Mouse (Mus musculus) thymus, postnatal 14 days (tissue): ENCODE results near the gene Kcnk13.

Experiments
- DNase-seq: peaks from one replicate; pipeline ENCODE4 v3.0.0; 2021

The Kcnk13 gene

DNA sequence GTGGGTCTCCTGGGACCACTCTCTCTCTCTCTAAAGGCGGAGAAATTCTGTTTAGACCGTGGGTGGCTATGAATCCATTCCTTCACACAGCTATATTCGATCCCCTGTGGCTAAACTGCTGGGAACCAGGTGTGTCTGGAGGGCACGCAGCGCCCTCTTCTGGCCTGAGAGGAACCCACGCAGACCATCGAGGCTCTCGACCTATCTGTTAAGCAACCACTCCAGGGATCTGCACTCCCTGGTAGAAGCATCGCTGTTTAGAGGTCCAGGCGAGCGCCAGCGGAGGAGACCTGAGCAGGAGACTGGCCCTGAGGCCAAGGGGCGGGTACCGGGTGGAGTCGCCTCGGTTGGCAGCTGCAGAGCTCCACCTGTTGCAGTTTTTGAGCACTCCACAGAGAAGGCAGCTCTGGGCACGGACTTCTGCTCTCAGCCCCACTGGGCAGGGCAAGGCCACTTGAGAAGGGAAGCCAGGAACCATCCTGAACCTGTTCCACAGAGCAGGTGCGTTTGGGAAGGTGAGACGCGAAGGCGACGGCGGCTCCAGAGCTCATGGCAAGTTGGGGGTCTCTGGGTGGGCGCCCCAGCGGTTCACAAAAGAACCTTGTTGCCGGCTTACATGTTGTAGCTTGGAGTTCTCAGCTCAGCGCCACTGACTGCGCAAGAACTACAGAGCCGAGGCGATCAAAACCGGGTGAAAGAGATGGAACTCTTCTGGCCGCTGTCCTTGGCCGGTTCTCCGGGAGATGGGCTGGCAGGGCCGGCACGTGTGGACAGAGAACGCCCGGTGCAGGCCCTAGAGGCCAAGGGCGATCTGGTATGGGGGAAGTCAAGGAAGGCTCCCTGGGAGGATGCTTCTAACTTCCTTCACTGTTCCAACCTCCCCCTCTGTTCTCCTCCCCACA is at the start of gene Kcnk13:
TSS of gene Kcnk13 (plus strand) at position 199 of the 902 bp plus-strand sequence.
- peak; percentile 56 for DNase-seq

DNA sequence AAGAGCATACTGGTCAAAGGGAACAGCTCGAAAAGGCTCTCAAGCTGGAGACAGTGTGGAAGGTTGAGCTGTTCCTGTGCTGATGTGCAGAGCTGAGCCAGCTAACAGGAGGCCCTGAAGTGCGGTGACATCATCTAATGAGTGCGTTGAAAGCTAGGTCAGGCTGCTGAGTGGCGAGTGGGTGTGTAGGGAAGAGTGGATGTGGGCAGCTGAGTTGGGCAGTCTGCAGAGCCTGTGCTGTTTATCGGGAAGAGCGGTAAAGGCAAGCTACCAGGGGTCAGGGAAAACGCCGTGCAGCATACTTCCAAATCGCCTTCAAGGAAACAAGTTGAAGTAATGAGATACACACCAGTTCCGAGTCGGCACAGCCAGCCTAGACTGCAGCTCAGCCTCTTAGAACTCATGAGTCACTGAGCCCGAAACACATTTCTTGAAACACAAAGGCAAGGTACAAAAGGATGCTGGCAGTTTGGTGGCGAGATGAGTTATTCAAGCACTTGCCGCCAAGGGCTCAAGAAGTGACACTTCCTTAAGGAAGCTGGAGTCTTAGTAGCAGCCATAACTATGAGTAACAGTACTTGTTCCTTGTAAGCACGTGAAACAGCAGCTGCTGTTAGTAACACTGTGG is 46.4 kb upstream of the Kcnk13 start:
- no peak for DNase-seq

DNA sequence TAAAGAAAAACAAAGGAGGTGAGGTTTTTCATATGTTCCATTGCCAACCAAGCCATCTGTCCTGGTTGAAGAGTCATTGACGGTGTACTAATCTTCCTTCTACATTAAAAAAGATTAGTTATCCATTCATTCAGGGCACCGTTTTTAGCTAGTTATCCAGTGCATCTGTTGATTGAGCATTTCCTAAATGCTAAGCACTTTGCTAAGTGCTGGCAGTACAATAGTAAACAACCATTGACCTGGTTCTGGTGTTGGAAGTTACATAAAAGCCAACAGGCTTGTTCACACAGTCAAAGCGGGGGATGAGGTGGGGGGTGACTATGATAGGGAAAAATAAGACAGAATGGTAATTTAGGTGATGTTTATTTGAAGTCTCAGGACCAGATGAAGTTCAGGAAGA is 44.7 kb upstream of the Kcnk13 start:
- no peak for DNase-seq

DNA sequence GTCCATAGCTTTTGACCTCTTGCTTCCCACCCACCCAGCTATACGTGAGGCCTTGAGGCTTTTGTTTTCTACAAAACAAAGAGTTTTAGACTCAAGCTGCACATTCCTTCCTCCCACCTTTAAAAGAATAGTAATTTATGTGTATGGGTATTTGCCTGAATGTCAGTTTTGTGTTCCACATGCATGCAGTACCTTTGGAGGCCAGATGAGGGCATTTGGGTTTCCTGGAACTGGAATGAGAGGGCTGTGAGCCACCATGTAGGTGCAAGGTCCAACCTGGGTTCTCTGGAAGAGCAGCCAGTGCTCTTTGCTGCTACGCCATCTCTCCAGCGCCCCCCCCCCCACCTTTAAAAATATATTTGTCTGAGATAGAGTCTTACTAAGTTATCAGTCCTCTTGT is 43.3 kb upstream of the Kcnk13 start:
- peak; percentile 27 for DNase-seq

DNA sequence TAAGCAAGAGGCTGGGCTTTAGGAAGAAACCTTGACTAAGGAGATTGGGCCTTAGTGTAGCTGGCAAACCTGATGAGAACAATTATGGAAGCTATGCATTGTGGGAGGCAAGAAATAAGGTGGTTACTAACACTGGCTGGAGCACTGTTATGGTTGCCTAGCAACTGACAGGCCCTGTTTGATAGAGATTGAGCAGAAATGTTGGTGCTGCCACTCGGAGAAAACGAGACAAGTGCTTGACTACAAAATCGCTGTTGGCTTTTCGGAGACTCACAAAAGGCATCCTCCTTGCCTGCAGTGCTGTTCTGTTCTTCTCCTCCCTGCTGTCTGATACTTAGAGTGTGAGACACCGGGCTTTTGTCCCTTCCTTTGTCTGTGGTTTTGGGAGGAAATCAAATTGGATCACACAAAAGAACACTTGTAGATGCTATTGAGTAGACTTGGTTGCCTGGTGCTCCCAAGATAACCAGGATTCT is 41.1 kb upstream of the Kcnk13 start:
- no peak for DNase-seq

DNA sequence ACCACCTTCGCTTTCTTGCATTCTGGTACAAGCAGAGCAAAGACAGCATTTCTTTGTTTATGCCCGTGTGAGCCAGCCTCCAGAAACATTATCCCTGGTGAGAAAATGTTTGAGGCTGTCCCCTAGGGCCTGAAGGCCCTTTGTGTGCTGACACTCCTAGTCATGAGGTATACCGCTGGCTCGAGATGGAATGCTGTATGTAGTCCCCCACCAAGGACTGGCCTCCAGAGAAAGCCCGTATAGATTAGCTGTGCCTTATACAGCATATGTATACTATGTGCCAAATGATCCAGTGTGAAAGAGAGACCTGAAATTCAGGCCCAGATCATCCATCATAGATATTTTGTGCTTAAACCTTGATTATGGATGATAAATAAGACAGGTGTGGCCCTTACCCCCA is 40.6 kb upstream of the Kcnk13 start:
- no peak for DNase-seq

DNA sequence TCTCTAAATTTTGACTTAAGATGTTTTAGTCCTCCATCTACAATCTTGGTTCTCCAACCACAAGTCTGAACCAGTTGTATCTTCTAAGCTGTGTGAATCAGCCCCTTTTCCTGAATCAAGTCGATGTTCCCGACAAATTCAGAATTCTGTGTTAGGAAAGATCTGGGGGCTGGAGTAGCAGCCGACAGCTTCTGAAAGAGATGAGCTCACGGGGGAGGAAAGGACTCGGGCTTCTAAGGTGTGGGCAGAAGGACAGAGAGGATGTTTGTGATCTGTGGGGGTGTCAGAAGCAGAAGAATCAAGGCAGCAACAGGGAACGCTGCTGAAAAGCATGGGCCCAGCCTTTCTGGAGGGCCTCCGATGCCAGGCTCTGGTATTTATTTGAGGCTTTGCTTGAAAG is 36.0 kb upstream of the Kcnk13 start:
- no peak for DNase-seq

DNA sequence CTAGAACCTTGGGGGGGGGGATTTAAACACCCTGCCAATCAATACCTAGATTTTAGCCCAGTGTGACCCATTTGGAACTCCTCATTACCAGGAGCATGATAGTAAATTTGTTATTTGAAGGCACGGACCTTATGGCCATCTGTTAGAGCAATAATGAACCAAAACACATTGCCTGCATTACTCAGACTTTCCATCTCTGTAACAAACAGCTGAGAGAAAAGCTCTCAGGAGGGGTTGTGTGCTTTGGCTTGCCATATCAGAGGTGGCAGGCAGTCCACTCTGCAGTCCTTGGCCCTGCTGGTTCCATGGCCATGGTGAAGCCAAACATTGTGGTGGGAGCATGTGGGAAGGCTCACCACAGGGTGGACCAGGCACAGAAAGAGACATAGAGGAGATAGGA is 35.1 kb upstream of the Kcnk13 start:
- DNase-seq, result no peak

DNA sequence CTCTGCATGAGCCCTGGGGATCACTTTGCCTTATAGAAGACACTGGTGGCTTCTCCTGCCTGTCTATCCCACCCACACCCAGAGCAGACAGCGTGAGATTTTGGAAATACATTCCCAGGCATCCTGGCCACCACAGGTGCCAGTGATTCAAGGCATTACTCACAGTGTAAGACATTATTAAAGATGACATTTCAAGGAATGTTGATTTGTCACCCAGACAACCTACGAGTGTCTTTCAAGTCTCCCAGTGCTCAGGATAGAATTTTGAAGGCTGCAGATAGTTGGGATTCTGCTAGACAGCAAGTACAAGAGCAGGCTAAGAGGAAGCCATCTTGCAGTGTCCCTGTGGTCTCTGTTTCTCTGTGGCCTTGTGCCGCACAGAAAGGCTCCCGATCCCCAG is 32.1 kb upstream of the Kcnk13 start:
- DNase-seq, result no peak

DNA sequence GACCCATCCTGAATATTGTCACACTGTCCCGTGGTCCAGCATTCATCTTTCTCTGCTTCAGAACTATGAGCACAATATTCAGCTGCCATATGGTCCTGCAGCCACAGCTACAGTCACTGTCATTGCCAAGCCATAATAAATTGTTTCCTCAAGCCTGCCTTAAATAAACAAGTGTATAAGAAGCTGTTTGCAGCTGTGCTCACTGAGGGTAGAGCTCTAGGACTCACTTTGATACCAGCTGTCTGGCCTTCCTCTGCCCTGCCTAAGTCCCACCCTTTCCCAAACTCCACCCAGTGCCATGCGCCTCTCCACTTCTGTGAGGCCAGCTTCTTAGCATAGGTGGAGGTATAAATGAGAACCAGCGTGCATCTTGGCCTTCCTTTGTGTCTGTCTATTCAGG is 30.7 kb upstream of the Kcnk13 start:
- no peak for DNase-seq

DNA sequence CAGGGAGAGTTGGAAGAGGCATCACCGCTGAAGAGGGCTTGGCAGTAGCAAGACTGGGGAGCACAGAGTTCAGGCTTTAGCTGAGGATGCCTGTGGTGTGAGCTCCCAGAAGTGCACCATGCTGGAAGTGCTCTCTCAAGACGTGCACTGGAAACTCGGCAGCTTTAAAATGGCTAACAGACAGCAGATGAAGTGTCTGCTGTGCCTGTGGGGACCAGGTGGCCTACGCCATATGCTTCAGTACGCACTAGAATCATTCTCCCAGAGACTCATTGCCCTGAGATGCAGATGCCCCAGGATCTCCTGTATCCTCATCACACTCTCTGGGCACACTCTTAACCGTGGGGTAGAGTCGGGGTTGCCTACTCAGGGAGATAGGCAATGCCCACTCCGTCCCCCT is 28.9 kb upstream of the Kcnk13 start:
- no peak for DNase-seq

DNA sequence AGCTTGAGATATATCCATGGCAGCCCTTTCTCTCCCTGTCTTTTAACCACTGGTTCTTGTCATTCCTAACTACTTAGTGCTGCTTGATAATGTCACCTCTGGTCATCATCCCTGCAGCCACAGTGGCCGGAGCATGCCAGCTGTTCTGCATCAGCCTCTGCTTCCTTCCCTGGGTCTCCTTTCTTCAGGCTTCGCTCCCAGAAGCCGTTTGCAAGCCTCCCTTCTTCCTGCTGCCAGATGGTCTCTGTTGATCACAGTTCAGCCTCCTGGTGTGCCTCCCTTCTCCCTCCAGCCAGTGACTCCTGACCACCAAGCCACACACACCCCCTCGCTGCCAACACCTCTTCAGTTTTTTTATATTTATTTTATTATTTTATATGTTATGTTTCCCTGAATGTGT is 25.8 kb upstream of the Kcnk13 start:
- DNase-seq, result no peak

DNA sequence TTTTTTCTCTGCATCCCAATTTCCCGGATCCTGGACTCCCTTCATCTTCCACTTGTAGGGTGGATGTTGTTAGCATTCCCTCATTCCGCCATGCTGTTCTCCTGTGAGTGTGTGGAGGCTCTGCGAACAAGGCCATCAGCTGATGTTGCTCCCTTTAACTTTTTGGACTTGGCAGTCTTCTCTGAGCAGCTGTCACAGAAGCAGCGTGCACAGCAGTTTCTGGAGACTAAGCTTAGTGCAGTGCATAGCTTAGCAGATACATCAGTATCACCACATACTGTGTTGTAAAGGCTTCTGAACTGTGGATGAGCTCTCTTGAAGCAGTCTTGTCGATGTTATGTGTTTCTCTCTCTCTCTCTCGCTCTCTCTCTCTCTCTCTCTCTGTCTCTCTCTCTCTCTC is 25.1 kb upstream of the Kcnk13 start:
- DNase-seq, result no peak

DNA sequence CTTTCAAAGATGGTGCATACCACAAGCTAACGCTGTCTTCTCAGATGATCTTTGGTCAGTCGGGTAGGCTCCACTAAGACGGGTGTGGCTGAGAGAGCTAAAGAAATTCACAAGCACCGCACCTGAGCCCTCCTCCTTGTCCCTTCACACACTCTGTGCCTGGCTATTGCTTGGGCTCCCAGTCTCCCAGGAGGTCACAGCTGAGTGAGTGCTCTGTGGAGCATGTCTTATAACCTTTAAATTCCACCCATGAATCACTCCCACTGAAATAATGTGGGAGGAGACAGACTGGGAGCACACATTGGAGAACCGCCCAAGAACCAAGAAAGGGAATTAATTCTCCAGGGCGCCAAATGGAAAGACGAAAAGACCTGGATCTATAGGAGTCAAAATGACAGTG is 23.6 kb upstream of the Kcnk13 start:
- DNase-seq, result no peak

DNA sequence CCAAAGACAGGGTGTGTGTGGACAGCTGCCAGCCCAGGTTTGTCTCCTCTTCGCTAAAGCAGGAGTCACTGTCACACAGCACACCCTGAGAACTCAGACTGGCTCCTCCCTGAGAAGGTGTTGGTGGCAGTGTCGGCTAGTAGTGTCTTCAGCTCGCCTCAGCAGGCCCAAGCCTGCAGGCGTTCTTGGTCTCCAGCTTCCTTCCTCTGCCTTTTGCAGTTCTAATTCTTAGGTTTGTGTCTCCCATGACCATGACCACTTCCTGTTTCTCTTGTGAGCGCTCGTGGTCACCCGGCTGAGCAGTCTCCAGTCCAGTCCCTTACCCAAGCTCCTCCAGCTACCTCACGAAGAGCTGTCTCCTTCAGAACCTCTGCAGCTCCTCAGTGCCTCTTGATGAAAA is 21.9 kb upstream of the Kcnk13 start:
- no peak for DNase-seq

DNA sequence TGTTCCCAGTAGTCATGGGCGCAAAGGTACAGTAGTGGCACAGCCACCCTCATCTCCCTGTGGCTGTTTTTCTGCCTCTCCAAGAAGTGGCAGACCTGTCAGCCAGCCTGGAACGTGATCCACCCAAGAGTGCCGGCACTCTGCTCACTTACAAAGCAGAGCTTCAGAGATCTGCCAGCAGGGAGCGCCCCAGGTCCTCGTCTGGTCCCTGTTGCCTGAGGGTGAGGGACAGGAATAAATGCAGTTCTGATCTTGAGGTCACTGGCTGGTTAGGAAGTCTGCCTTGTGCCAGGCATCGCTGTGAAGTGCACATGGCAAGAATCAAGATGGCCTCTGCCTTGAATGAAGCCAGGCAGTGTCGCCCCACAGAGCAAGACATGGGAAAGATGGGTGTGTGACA is 11.4 kb upstream of the Kcnk13 start:
- peak; percentile 33 for DNase-seq

DNA sequence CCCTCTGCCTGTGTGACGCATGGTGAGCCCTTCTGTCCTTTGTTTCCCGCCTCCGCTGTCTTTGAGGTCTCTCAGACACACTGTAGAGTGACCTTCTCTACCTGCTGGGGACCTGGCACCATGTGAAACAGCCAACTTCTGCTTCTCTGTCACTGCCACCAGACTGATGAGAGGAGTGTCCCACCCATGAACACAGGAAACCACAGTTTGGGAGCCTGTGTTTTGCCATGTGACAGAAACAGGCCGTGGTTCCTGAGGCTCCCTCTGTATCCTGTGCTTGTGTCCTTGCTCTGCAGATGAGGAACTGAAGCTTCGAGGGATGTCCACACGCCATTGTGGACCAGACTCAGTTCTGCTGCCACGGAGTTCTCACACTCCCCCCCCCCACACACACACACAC is 7.9 kb upstream of the Kcnk13 start:
- DNase-seq, result no peak

DNA sequence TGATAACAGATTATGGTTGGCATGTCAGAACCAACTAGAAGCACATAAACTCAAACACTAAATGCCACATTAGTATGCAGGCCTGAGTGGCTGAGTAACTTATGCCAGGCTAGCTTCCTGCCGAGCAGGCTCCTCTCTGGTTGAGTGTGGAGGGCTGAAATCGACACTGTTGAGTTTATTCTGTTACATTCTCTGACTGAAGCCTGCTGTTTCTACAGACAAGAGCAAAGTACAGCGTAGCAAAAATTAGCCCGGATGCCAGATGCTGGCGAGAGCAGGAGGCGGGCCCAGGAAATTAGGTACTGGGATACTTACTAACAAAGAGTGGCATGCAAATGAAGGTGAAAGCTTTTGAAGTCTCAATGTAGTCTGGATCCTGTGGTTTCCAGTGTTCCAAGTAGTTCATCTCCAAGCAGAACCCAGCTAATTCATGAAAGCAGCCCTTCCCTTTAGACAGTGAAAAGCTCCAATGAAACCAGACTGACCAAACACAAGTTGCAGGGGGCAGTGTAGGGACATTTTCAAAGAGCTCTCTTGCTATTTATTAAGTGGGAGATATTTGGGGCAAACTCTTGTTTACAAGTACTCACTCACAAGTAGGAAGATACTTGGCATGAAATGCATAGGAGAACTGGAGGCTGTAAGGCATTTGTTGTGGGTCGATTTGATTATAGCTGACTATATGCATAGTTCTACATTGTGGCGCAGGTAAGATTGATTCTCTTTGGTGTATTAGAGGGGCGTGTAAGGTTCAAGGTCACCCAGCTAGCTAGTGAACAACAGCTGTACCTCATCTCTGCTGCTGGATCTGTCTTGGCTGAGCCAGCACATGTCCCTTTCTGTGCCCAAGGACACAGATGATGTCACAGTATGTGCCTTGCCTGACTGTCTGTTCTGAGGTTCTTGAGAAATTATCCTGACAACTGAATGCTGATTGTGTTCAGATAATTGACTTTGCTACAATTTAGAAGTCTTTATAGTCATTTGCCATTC is 5.9 kb upstream of the Kcnk13 start:
- no peak for DNase-seq

DNA sequence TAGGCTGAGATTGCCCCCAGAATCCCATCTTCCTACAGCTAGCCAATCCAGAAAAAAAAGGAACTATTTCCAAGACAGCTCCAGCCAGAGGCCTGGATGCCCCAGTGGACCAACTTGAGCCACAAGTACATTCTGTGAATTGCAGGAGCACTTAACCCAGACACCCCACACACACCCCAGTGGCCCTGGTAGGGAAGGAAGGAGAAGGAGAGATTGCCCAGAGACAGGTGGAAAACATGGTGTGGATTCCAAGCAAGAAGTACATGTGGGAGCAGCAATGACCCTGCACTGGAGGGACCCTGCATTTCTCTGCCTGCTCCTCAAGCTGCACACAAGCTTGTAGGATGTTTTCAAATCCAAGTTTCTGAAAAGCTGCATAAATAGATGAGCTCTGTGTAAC is 5.0 kb upstream of the Kcnk13 start:
- no peak for DNase-seq

DNA sequence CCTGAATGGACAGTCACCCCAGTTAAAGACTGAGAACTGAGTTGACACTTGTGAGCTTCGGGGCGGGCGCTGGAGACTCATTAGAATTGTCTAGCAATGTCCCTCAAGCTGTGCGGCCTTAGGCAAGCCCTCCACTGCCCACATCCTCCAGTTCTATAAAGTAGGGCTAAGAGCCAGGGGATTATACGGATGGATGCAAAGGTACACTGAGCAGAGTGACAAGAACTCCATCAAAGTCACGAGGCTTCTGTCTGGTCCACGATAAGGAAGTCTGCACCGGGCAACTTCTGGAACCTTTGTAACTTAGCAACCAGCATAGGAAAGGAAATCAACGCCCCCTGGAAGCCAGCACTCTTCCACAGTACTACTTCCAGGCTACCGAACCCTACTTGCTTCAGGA is 4.4 kb upstream of the Kcnk13 start:
- no peak for DNase-seq

DNA sequence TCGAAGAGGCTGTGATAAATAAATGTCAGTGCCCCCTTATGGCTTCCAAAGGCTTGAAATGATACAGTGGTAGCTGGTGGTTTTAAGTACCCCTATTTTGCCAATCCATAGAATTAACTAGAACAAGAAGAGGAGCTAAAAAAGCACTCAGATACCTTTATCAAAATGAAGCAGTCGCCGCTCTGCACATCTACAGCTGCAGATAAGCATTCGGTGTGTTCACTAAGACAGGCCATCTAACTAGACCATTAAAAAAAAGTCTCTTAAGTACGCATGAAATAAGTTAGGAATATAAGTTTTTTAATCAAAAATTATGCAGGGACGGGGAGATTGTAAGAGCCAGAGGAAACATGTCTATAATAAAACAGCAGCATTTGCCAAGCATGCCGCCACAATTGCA is 3.6 kb upstream of the Kcnk13 start:
- DNase-seq, result no peak

DNA sequence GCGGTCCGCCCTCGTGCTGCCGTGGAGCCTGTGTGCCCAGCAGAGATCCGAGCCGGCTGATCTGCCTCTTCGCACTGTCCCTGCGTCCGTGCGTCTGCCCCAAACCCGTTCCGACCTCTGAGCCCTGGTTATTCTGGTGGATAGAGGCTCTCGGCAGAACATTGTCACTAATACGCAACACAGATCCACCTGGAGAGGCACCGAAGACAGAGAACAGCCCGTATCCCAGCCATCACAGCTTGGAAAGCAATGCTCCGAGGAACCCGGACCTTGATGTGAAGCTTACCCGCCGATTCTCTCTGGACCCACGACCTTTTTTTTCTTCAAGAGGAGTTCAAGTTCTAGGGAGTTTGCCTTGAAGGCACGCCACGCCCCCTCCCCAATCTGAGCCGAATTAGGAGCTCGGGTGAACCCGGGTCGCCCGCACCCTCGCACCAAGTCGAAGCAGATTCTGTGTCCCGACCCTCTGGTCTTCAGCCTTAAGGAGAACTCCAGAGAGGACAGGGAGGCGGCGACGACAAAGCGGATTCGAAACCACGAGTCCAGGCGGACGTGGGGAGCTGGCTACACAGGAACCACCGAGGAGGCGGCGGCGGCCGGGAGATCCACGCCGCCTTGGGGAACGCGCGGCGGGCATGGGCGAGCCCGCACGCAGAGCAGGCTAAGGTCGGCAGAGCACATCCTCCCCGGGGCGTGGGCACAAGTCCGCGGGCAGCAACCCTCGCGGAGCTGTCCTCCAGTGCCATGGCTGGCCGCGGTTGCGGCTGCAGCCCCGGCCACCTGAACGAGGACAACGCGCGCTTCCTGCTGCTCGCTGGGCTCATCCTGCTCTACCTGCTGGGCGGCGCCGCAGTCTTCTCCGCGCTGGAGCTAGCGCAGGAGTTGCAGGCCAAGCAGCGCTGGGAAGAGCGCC is 1.2 kb downstream of the Kcnk13 start:
- no peak for DNase-seq
